Mouse (Mus musculus) lung, adult 2 months (tissue): ENCODE results near the gene Cyp2d11.

Source experiments
- CTCF ChIP-seq: fragments of 200-500 bp; IDR thresholded peaks from 2 replicates; pipeline ENCODE4 v1.5.1; 2011; ENCODE audit warnings: mild to moderate bottlenecking, low read length, control low read depth; ENCODE audit not compliant: insufficient read depth
- POLR2A ChIP-seq: fragments of 200-500 bp; IDR thresholded peaks from 2 replicates; pipeline ENCODE4 v1.6.1; 2011; ENCODE audit warnings: low read depth, mild to moderate bottlenecking, control low read depth, low read length, borderline replicate concordance; ENCODE audit errors: extremely low read depth

- TF ChIP-seq CTCF (no peak), POLR2A (no peak)
Observed at GRCm38 (mm10) chr15:82435011-82435410, 41.2 kb upstream of the Cyp2d11 start.
